9 mouse cellular contexts compared by ENCODE assay signal in genomic region chr17:84161231-84161854, GRCm38 (mm10). TPM values are rescaled to one million over a fixed set of nuclear protein-coding genes. Genes with fewer than 3 reads are reported as not detected.
DNase-seq lines count a peak whose midpoint lies in the region; ATAC-seq lines count a peak whose summit lies in the region.
"Had no signal": no experiment of that assay in that cellular context is flagged by ENCODE, and none has a peak within 500 bp of the region (broad histone marks: within the 10 kb centered on the region; RNA-seq: fewer than 3 reads in every experiment).

No protein-coding gene starts in this region.

- H3K36me3 ChIP-seq in heart, embryonic 16.5 days (ENCODE audit: control insufficient read depth, insufficient read depth), result no peaks in the 10 kb centered on the region
- no peaks in the 10 kb centered on the region for H3K36me3 ChIP-seq in liver, embryonic 16.5 days (ENCODE audit: control insufficient read depth, insufficient read depth)

- no peaks in the 10 kb centered on the region for H3K27me3 ChIP-seq in heart, embryonic 16.5 days (ENCODE audit: control insufficient read depth, insufficient read depth, low read length)
- no peaks in the 10 kb centered on the region for H3K27me3 ChIP-seq in liver, embryonic 16.5 days (ENCODE audit: control insufficient read depth, insufficient read depth, low read depth, low read length)

- no peak overlapping the region for H3K4me3 ChIP-seq in heart, embryonic 16.5 days (ENCODE audit: low read length)
- no peak overlapping the region for H3K4me3 ChIP-seq in liver, embryonic 16.5 days (ENCODE audit: low read depth, low read length)
- H3K4me3 ChIP-seq: myocyte had no signal

- no peaks in the 10 kb centered on the region for H3K9me3 ChIP-seq in heart, embryonic 16.5 days (replicated peaks; ENCODE audit: control insufficient read depth, low read length)
- no peaks in the 10 kb centered on the region for H3K9me3 ChIP-seq in liver, embryonic 16.5 days (replicated peaks; ENCODE audit: control insufficient read depth, low read length)

- H3K27ac ChIP-seq in heart, embryonic 16.5 days (ENCODE audit: low read length), result peak overlapping the region; percentile 78
- peak overlapping the region; percentile 59 for H3K27ac ChIP-seq in liver, embryonic 16.5 days (ENCODE audit: low read length)

- peaks cover 23% of the 10 kb centered on the region for H3K4me1 ChIP-seq in heart, embryonic 16.5 days (ENCODE audit: control insufficient read depth, insufficient read depth, low read length)
- peaks cover 38% of the 10 kb centered on the region for H3K4me1 ChIP-seq in liver, embryonic 16.5 days (ENCODE audit: control insufficient read depth, low read depth, low read length)

- peak; percentile 29 to 50 for DNase-seq in cerebellum, postnatal 4 days (ENCODE audit: low spot score in 2 of 2)
- no peak for DNase-seq in cerebellum, adult 8-10 months
- peak; percentile 51 for DNase-seq in retina, postnatal 1 day
- no peak for DNase-seq in retina, embryonic 14.5 days (ENCODE audit: low spot score)
- peak; percentile 73 for DNase-seq in thymus, postnatal 14 days
- DNase-seq in frontal cortex, postnatal 14 days (ENCODE audit: low spot score in 2 of 2), result no peak

- H3K9ac ChIP-seq in heart, embryonic 16.5 days (ENCODE audit: low read length), result peak overlapping the region; percentile 38; the same call in 1 of the 2 replicates
- H3K9ac ChIP-seq in liver, embryonic 16.5 days (ENCODE audit: low read depth, low read length), result no peak overlapping the region

- H3K4me2 ChIP-seq in heart, embryonic 16.5 days (ENCODE audit: low read depth, low read length), result peak overlapping the region; percentile 13
- H3K4me2 ChIP-seq in liver, embryonic 16.5 days (ENCODE audit: low read depth, low read length), result no peak overlapping the region

- WGBS in heart, embryonic 16.5 days, result 38% methylated on average over 6 of the region's 6 CpGs
- 19% methylated on average over 6 of the region's 6 CpGs for WGBS in liver, embryonic 16.5 days (ENCODE audit: insufficient replicate concordance)

- ATAC-seq in heart, embryonic 16.5 days (replicated peaks; ENCODE audit: extremely low read depth, insufficient read depth, low FRiP score), result peak; percentile 42
- 0 out of 2 replicates have a peak, but pooled peaks have one; percentile 5 for ATAC-seq in liver, embryonic 16.5 days (ENCODE audit: low read depth)

RNA-seq across cellular contexts. Expression of gene Zfp36l2, which starts 26.4 kb away (rescaled TPM):
- 5.9 and 7.7 TPM in 2 replicates for polyA plus RNA-seq in heart, embryonic 16.5 days (2015; fragmentation: Nextera tagmentation; extraction: Ambion mirVana)
- polyA plus RNA-seq in liver, embryonic 16.5 days (2015; fragmentation: Nextera tagmentation; extraction: Ambion mirVana), result 4.6 and 4.7 TPM in 2 replicates

Comparison
In these comparisons a context has a peak if more than half of its experiments do, and no peak if none do; other contexts are left out.
1. DNase-seq: peak in cerebellum, postnatal 4 days (2 of 2), retina, postnatal 1 day (single experiment) and thymus, postnatal 14 days (single experiment); none in cerebellum, adult 8-10 months (single experiment), retina, embryonic 14.5 days (single experiment) and frontal cortex, postnatal 14 days (0 of 2).